Mouse (Mus musculus): ENCODE data around the gene Zfp239.
A peak's percentile ranks its signal among the peaks of the same experiment; 100 is the strongest.

The Zfp239 gene

GRCm38 (mm10) chr6:117907301-117907978 is 45.5 kb downstream of the Zfp239 start:
- DNase-seq: peak; percentile 89

GRCm38 (mm10) chr6:117907979-117908355 is 46.1 kb downstream of the Zfp239 start:
- DNase-seq: no peak

GRCm38 (mm10) chr6:117908424-117908900 is 46.6 kb downstream of the Zfp239 start:
- DNase-seq: peak; percentile 23

- no peak for DNase-seq
Observed at GRCm38 (mm10) chr6:117910120-117910661, 48.3 kb downstream of the Zfp239 start.

GRCm38 (mm10) chr6:117914541-117914940 is 52.6 kb downstream of the Zfp239 start:
- no peak for DNase-seq

- no peak for DNase-seq
Observed at GRCm38 (mm10) chr6:117916205-117916736, 54.4 kb downstream of the Zfp239 start.

GRCm38 (mm10) chr6:117916737-117917426 is 55.0 kb downstream of the Zfp239 start:
- DNase-seq: peak; percentile 92

GRCm38 (mm10) chr6:117917576-117917975 is 55.7 kb downstream of the Zfp239 start:
- peak; percentile 77 for DNase-seq

GRCm38 (mm10) chr6:117918043-117918442 is 56.1 kb downstream of the Zfp239 start:
- no peak for DNase-seq

- no peak for DNase-seq
Observed at GRCm38 (mm10) chr6:117920659-117921640, 59.0 kb downstream of the Zfp239 start.

- DNase-seq: no peak
Observed at GRCm38 (mm10) chr6:117922041-117922440, 60.1 kb downstream of the Zfp239 start.

Measured in kidney, adult 18-20 months (tissue).